Mouse (Mus musculus) ES-E14 (cell line): ENCODE data around the gene Efemp2. TPM values are rescaled to one million over a fixed set of nuclear protein-coding genes. Genes with fewer than 3 reads are reported as not detected.

Source experiments
- DNase-seq: peaks from one replicate; pipeline ENCODE4 v3.0.0-alpha.2; 2013; ENCODE audit warnings: low read depth, low spot score
- H3K27ac ChIP-seq: 2 replicates; pipeline ENCODE4 v1.5.1; 2012; ENCODE audit warnings: low read depth, mild to moderate bottlenecking, low read length, moderate library complexity, mixed read lengths; ENCODE audit not compliant: poor library complexity, insufficient read depth, severe bottlenecking
- H3K36me3 ChIP-seq: 2 replicates; pipeline ENCODE4 v1.6.1; 2012; ENCODE audit warnings: mild to moderate bottlenecking, low read length, moderate library complexity, mixed read lengths; ENCODE audit not compliant: control insufficient read depth, poor library complexity, insufficient read depth, severe bottlenecking
- H3K4me1 ChIP-seq, 2 experiments: fragments of 150-350 bp in 1 of 2; sonication (generic) in 1 of 2; 2 replicates each; pipeline ENCODE4 v1.6.1; 2012; ENCODE audit warnings: low read length in 2 of 2, mild to moderate bottlenecking in 1 of 2, mixed read lengths in 1 of 2; ENCODE audit not compliant: control insufficient read depth in 2 of 2, insufficient read depth in 2 of 2, poor library complexity in 1 of 2
- H3K4me3 ChIP-seq, 2 experiments: fragments of 150-350 bp in 1 of 2; sonication (generic) in 1 of 2; 2 replicates each; pipeline ENCODE4 v1.5.1; 2012; ENCODE audit warnings: low read length in 2 of 2, low read depth in 1 of 2, mild to moderate bottlenecking in 1 of 2, mixed read lengths in 1 of 2; ENCODE audit not compliant: insufficient read depth in 1 of 2, poor library complexity in 1 of 2, severe bottlenecking in 1 of 2
- H3K9ac ChIP-seq: 2 replicates; pipeline ENCODE4 v1.6.1; 2012; ENCODE audit warnings: low read depth, mild to moderate bottlenecking, low read length, mixed read lengths; ENCODE audit not compliant: poor library complexity, insufficient read depth, severe bottlenecking
- H3K9me3 ChIP-seq: fragments of 150-350 bp; sonication (generic); 2 replicates; pipeline ENCODE4 v1.6.1; 2012; ENCODE audit warnings: low read depth, mild to moderate bottlenecking, low read length; ENCODE audit not compliant: control insufficient read depth, insufficient read depth
- CHD2 ChIP-seq: IDR thresholded peaks from 2 replicates; pipeline ENCODE4 v1.6.1; 2014; ENCODE audit warnings: mild to moderate bottlenecking, low read depth, low read length, inconsistent platforms
- HCFC1 ChIP-seq: IDR thresholded peaks from 2 replicates; pipeline ENCODE4 v1.6.1; 2012; ENCODE audit warnings: low read length, inconsistent platforms, borderline replicate concordance; ENCODE audit not compliant: insufficient read depth
- MAFK ChIP-seq: IDR thresholded peaks from 2 replicates; pipeline ENCODE4 v1.6.1; 2014; ENCODE audit warnings: mild to moderate bottlenecking, low read depth, low read length, inconsistent platforms; ENCODE audit not compliant: insufficient read depth
- ZC3H11A ChIP-seq: IDR thresholded peaks from 2 replicates; pipeline ENCODE4 v1.6.1; 2012; ENCODE audit warnings: low read depth, mild to moderate bottlenecking, inconsistent platforms, low read length, borderline replicate concordance
- ZNF384 ChIP-seq: IDR thresholded peaks from 2 replicates; pipeline ENCODE4 v1.6.1; 2012; ENCODE audit warnings: low read depth, low read length, inconsistent platforms
- in situ Hi-C, 2 experiments: fragments of 600-800 bp; cut with MboI; formaldehyde crosslinking; loops; one replicate each; pipeline ENCODE4 v1.15.1; 2025; ENCODE audit warnings: low sequenced_read_pairs in 2 of 2, inconsistent platforms in 1 of 2; ENCODE audit not compliant: unreplicated experiment in 2 of 2
- total RNA-seq: library from RNA; depleted of rRNA; stranded (reverse); fragments of 300-350 nt; gene quantifications from 2 replicates; pipeline ENCODE4 v1.2.3, GENCODE M21; 2012

Gene Efemp2
- total RNA-seq, 1 experiment, result 23.9 TPM

DNA sequence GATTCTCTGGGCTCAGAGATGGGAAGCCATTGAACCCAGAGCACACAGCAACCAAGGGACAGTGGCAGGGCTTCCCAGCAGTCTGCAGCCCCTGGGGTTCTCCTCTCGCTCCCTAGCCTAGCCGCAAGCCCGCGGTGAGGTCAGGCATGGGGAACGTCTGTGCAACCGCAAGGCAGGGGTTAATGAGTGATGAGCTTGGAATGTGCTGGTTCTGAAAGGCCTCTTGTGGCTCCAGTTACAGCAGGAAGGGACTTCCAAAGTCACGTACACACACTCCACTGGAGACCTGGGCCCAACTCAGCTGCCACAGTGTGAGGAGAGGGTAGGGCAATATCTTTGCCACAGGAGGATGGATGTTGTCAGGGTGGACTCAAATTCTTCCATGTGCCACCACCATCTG lies 28.8 kb upstream of the Efemp2 start:
- Histone ChIP-seq H3K9ac (no peak overlapping the region), H3K4me3 (no peak overlapping the region), H3K9me3 (no peaks in the 10 kb centered on the region), H3K36me3 (no peaks in the 10 kb centered on the region), H3K27ac (no peak overlapping the region), H3K4me1 (peaks cover 0 to 3% of the 10 kb centered on the region in 2 experiments; a peak in 1 of 4 replicates)
- TF ChIP-seq HCFC1 (no peak), ZNF384 (no peak), MAFK (no peak), ZC3H11A (no peak), CHD2 (no peak)
- in situ Hi-C loops, result no loop called here
- no peak for DNase-seq

DNA sequence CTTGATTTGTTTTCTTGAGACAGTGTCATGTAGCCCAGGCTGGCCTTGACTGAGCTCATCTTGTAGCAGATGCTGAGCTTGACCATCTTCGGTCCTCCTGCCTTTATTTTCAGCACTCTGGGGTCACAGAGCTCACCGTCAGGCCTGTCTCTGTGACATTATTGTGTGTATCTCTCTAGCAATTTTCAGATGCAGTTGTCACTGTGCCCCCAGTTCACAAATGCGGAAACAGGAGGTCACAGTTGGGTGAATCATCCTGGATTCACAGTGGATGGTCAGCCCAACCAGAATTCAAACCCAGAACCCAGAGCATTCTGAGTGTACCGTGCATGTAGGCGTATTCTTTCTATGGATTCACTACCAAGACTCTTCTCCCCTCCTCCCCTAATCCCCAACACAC lies 28.0 kb upstream of the Efemp2 start:
- Histone ChIP-seq H3K36me3 (no peaks in the 10 kb centered on the region), H3K4me1 (peaks cover 0 to 3% of the 10 kb centered on the region in 2 experiments; a peak in 1 of 4 replicates), H3K9me3 (no peaks in the 10 kb centered on the region), H3K4me3 (no peak overlapping the region), H3K9ac (no peak overlapping the region), H3K27ac (no peak overlapping the region)
- no peak for TF ChIP-seq HCFC1
- TF ChIP-seq ZC3H11A, result no peak
- DNase-seq, result no peak
- in situ Hi-C loops, result no loop called here

DNA sequence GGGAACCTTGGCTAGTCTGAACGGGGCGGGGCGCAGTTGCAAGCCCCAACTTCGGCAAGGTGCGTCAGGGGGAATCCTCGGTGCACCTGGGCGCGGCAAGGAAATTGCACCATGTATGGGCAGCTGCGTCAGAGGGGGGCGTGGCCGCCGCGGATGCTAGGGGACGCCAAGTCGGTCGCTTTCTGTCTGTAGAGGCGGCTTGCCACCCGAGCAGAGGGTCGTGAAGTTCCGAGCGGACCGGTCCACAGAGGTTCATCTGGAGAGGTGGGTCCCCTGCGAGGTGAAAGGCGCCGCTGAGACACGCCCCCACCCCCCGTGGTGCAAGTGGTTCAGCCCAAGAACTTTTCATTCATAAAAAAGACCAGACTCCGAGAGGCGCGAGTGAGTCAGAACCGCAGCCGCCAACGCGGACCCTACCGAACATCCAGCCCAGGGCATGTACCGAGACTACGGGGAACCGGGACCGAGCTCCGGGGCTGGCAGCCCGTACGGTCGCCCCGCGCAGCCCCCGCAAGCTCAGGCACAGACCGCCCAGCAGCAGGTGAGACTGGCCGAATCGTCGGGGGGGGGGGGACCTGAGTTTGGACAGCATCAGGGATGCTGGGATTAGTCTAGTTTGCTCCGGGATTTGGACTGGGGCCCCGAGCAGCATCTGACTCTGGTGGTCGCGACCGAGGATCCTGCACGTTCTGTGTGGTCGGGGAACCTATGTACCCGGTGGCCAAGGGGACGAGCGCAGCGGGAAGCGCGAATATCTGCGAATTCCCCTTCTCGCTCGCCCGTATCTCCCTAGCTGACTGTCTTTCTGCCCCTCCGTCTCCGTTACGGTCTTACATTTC lies 26.0 kb upstream of the Efemp2 start, which contains the start of gene Fosl1:
TSS of gene Fosl1 (plus strand) at position 33 of the 839 bp plus-strand sequence.
- in situ Hi-C loops, result no loop called here
- Histone ChIP-seq H3K9me3 (no peaks in the 10 kb centered on the region), H3K9ac (peak within 1 kb of the TSS; percentile 60), H3K36me3 (no peaks in the 10 kb centered on the region), H3K4me1 (peaks cover 0 to 3% of the 10 kb centered on the region in 2 experiments; a peak in 1 of 4 replicates), H3K4me3 (peak within 1 kb of the TSS; percentile 71 to 77), H3K27ac (no peak within 1 kb of the TSS)
- peak; percentile 56 for DNase-seq
- no peak for TF ChIP-seq CHD2
- TF ChIP-seq ZNF384, result no peak
- TF ChIP-seq ZC3H11A, result no peak
- TF ChIP-seq MAFK, result no peak
- no peak for TF ChIP-seq HCFC1

- H3K4me3 ChIP-seq, result peak overlapping the region; percentile 71 to 77
- in situ Hi-C loops, result no loop called here
- no peak overlapping the region for H3K27ac ChIP-seq
- no peak for DNase-seq
- no peak for TF ChIP-seq ZC3H11A
- no peak for TF ChIP-seq CHD2
- no peak for TF ChIP-seq ZNF384
- peak; percentile 75 for TF ChIP-seq MAFK
- no peak for TF ChIP-seq HCFC1
- no peak overlapping the region for H3K9ac ChIP-seq
- no peaks in the 10 kb centered on the region for H3K36me3 ChIP-seq
- no peaks in the 10 kb centered on the region for H3K9me3 ChIP-seq
- H3K4me1 ChIP-seq, result peaks cover 0 to 3% of the 10 kb centered on the region in 2 experiments; a peak in 1 of 4 replicates
Observed at GRCm38 (mm10) chr19:5448354-5449150, 25.2 kb upstream of the Efemp2 start.
